In the genomic region with DNA sequence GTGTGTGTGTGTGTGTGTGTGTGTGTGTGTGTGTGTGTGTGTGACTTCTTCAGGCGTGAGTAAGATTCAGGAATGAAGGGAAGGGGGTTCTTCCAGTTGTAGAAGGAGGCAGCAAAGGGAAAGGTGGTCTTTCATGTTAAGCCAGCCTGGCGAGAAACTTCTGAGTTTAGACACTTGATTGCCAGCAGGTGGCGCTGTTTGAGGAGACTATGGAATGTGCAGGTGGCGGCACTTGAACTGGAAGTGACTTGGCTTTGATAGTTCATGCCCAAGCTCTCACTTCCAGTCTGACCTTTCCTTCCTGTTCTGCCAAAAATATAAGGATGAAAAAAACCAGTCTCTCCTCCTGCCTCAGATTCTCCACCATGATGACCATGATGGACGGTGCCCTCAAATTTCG, we compare ENCODE assay signal across 9 mouse cellular contexts.
DNase-seq lines count a peak whose midpoint lies in the region; ATAC-seq and TF ChIP-seq lines count a peak whose summit lies in the region.
"Had no signal": no experiment of that assay in that cellular context is flagged by ENCODE, and none has a peak within 500 bp of the region (broad histone marks: within the 10 kb centered on the region; RNA-seq: fewer than 3 reads in every experiment).

No protein-coding gene starts in this region.

- H3K27ac ChIP-seq in heart, postnatal 0 days (ENCODE audit: low read depth), result no peak overlapping the region
- H3K27ac ChIP-seq: stomach, embryonic 15.5 days had no signal

- H3K4me2 ChIP-seq in heart, postnatal 0 days (ENCODE audit: low read depth, low read length), result no peak overlapping the region
- H3K4me2 ChIP-seq: stomach, embryonic 15.5 days had no signal

- H3K4me1 ChIP-seq in heart, postnatal 0 days (ENCODE audit: control insufficient read depth, insufficient read depth), result no peaks in the 10 kb centered on the region
- H3K4me1 ChIP-seq: stomach, embryonic 15.5 days had no signal

- no peaks in the 10 kb centered on the region for H3K36me3 ChIP-seq in heart, postnatal 0 days (replicated peaks; ENCODE audit: control insufficient read depth, insufficient read depth, low read length)
- H3K36me3 ChIP-seq: stomach, embryonic 15.5 days had no signal

- peak; percentile 47 for TF ChIP-seq CTCF in heart, postnatal 0 days (IDR thresholded peaks at IDR 0.05; ENCODE audit: low read depth)

- no peak overlapping the region for H3K4me3 ChIP-seq in heart, postnatal 0 days (ENCODE audit: low read depth, low read length)
- H3K4me3 ChIP-seq: stomach, embryonic 15.5 days had no signal

- peak; percentile 5 for DNase-seq in heart, postnatal 0 days (ENCODE audit: low spot score)
- no peak for DNase-seq in heart, postnatal 25 days (ENCODE audit: low spot score)
- DNase-seq in right cerebral cortex, postnatal 4 days, result peak; percentile 46
- DNase-seq in right cerebral cortex, postnatal 25 days, result no peak
- peak; percentile 29 for DNase-seq in embryo, embryonic 9.5 days (ENCODE audit: extremely low spot score)
- peak; percentile 73 for DNase-seq in testis, postnatal 10 days (ENCODE audit: low spot score)
- DNase-seq in spleen, postnatal 14 days (ENCODE audit: low spot score in 2 of 2), result no peak
- DNase-seq in right cerebral cortex, adult 18-20 months, result no peak

- no peaks in the 10 kb centered on the region for H3K9me3 ChIP-seq in heart, postnatal 0 days (replicated peaks; ENCODE audit: control insufficient read depth, low read length)
- H3K9me3 ChIP-seq: stomach, embryonic 15.5 days had no signal

- WGBS in heart, postnatal 0 days, result 53% methylated on average over 6 of the region's 6 CpGs

- H3K9ac ChIP-seq in heart, postnatal 0 days (replicated peaks; ENCODE audit: low read depth, low read length), result no peak overlapping the region
- H3K9ac ChIP-seq: stomach, embryonic 15.5 days had no signal

- H3K27me3 ChIP-seq in heart, postnatal 0 days (ENCODE audit: control insufficient read depth, insufficient read depth, low read length), result no peaks in the 10 kb centered on the region
- H3K27me3 ChIP-seq: stomach, embryonic 15.5 days had no signal

- intact Hi-C loops in heart, postnatal 25 days (cut with DNase I), result loop anchor here (5.0 kb wide), 1 partner anchor 418 kb away; no protein-coding TSS in a partner anchor

- TF ChIP-seq EP300 in heart, postnatal 0 days (IDR thresholded peaks at IDR 0.05; ENCODE audit: low read depth), result no peak

- no peak for ATAC-seq in heart, postnatal 0 days (ENCODE audit: insufficient read depth, low read depth)

Comparison
In these comparisons a context has a peak if more than half of its experiments do, and no peak if none do; other contexts are left out.
1. DNase-seq: peak in heart, postnatal 0 days (single experiment), right cerebral cortex, postnatal 4 days (single experiment), embryo, embryonic 9.5 days (single experiment) and testis, postnatal 10 days (single experiment); none in heart, postnatal 25 days (single experiment), right cerebral cortex, postnatal 25 days (single experiment), spleen, postnatal 14 days (0 of 2) and right cerebral cortex, adult 18-20 months (single experiment).